Mouse (Mus musculus): ENCODE data around the gene Map4k5. TPM values are rescaled to one million over a fixed set of nuclear protein-coding genes. Genes with fewer than 3 reads are reported as not detected.

Map4k5 gene
- total and polyA plus RNA-seq, 3 experiments = 7.0 to 8.5 TPM; not detected in 1

- H3K79me2 ChIP-seq (ENCODE audit: control insufficient read depth, insufficient read depth, low read length, poor library complexity) = no peaks in the 10 kb centered on the region; the same call in 1 of the 2 replicates
- H3K27me3 ChIP-seq (ENCODE audit: control insufficient read depth in 1 of 2, insufficient read depth in 2 of 2, low read length in 2 of 2) = no peaks in the 10 kb centered on the region
- H3K9ac ChIP-seq (ENCODE audit: control insufficient read depth, low read depth, low read length, poor library complexity, severe bottlenecking) = no peak overlapping the region
- H3K4me3 ChIP-seq (ENCODE audit: control insufficient read depth in 1 of 2, insufficient read depth in 1 of 2, low read depth in 2 of 2, low read length in 2 of 2) = no peak overlapping the region
- H3K36me3 ChIP-seq (ENCODE audit: control insufficient read depth in 1 of 2, insufficient read depth in 2 of 2, low read length in 2 of 2) = peaks cover 0 to 17% of the 10 kb centered on the region in 2 experiments; a peak in 2 of 4 replicates
- no peak overlapping the region for H3K27ac ChIP-seq (ENCODE audit: control insufficient read depth, low read depth, low read length)
- TF ChIP-seq USF2 (IDR thresholded peaks at IDR 0.05; ENCODE audit: borderline replicate concordance in 1 of 2, insufficient read depth in 1 of 2, low read depth in 1 of 2, low read length in 2 of 2) (no peak), TCF12 (IDR thresholded peaks at IDR 0.05; ENCODE audit: low read depth, low read length) (no peak), MYC (IDR thresholded peaks at IDR 0.05; ENCODE audit: low read depth, low read length) (no peak)
- peaks cover 7 to 22% of the 10 kb centered on the region in 2 experiments for H3K4me1 ChIP-seq (ENCODE audit: control insufficient read depth in 1 of 2, insufficient read depth in 2 of 2, low read length in 2 of 2)
- H3K9me3 ChIP-seq (replicated peaks; ENCODE audit: insufficient read depth, low read length) = no peaks in the 10 kb centered on the region
- no peak for DNase-seq (ENCODE audit: low read depth, low spot score)
Observed at GRCm38 (mm10) chr12:69760743-69761406, 132.1 kb downstream of the Map4k5 start.

GRCm38 (mm10) chr12:69760014-69760413 lies 133.0 kb downstream of the Map4k5 start:
- no peaks in the 10 kb centered on the region; the same call in 1 of the 2 replicates for H3K79me2 ChIP-seq (ENCODE audit: control insufficient read depth, insufficient read depth, low read length, poor library complexity)
- peak overlapping the region; percentile 28 for H3K27ac ChIP-seq (ENCODE audit: control insufficient read depth, low read depth, low read length)
- no peaks in the 10 kb centered on the region for H3K27me3 ChIP-seq (ENCODE audit: control insufficient read depth in 1 of 2, insufficient read depth in 2 of 2, low read length in 2 of 2)
- peaks cover 7 to 20% of the 10 kb centered on the region in 2 experiments for H3K4me1 ChIP-seq (ENCODE audit: control insufficient read depth in 1 of 2, insufficient read depth in 2 of 2, low read length in 2 of 2)
- TF ChIP-seq POLR2AphosphoS2 (IDR thresholded peaks at IDR 0.05; ENCODE audit: low read length) (no peak), JUND (IDR thresholded peaks at IDR 0.05; ENCODE audit: low read depth, low read length) (no peak), ZC3H11A (IDR thresholded peaks at IDR 0.05; ENCODE audit: low read depth, low read length) (no peak), ZKSCAN1 (IDR thresholded peaks at IDR 0.05; ENCODE audit: low read depth, low read length) (no peak), EP300 (IDR thresholded peaks at IDR 0.05; ENCODE audit: low read depth in 1 of 2, low read length in 2 of 2) (no peak), SIN3A (IDR thresholded peaks at IDR 0.05; ENCODE audit: low read length) (no peak), KAT2A (conservative IDR thresholded peaks at IDR 0.05; ENCODE audit: low read depth, low read length) (no peak), USF2 (IDR thresholded peaks at IDR 0.05; ENCODE audit: borderline replicate concordance in 1 of 2, insufficient read depth in 1 of 2, low read depth in 1 of 2, low read length in 2 of 2) (no peak), MXI1 (IDR thresholded peaks at IDR 0.05; ENCODE audit: low read depth, low read length) (no peak), ZNF384 (IDR thresholded peaks at IDR 0.05; ENCODE audit: low read depth, low read length) (no peak), CHD1 (IDR thresholded peaks at IDR 0.05; ENCODE audit: low read depth, low read length) (no peak), TCF12 (IDR thresholded peaks at IDR 0.05; ENCODE audit: low read depth, low read length) (no peak), SMC3 (IDR thresholded peaks at IDR 0.05; ENCODE audit: low read depth, low read length) (no peak), CHD2 (IDR thresholded peaks at IDR 0.05; ENCODE audit: low read length) (no peak), MYC (IDR thresholded peaks at IDR 0.05; ENCODE audit: low read depth, low read length) (no peak), E2F4 (IDR thresholded peaks at IDR 0.05; ENCODE audit: borderline replicate concordance, low read depth, low read length) (no peak)
- H3K9me3 ChIP-seq (replicated peaks; ENCODE audit: insufficient read depth, low read length) = no peaks in the 10 kb centered on the region
- 0 out of 2 replicates have a peak overlapping the region, but pooled peaks have one; percentile 3 for H3K9ac ChIP-seq (ENCODE audit: control insufficient read depth, low read depth, low read length, poor library complexity, severe bottlenecking)
- DNase-seq (ENCODE audit: low read depth, low spot score) = peak; percentile 25
- peaks cover 0 to 17% of the 10 kb centered on the region in 2 experiments; a peak in 2 of 4 replicates for H3K36me3 ChIP-seq (ENCODE audit: control insufficient read depth in 1 of 2, insufficient read depth in 2 of 2, low read length in 2 of 2)
- no peak overlapping the region for H3K4me3 ChIP-seq (ENCODE audit: control insufficient read depth in 1 of 2, insufficient read depth in 1 of 2, low read depth in 2 of 2, low read length in 2 of 2)
